Mouse (Mus musculus) neural tube, embryonic 14.5 days (tissue): ENCODE data around the gene Sf3a1. TPM values are rescaled to one million over a fixed set of nuclear protein-coding genes. Genes with fewer than 3 reads are reported as not detected.
A peak's percentile ranks its signal among the peaks of the same experiment; 100 is the strongest.

Experiments
- microRNA-seq: library from miRNA; unstranded; fragments of <30 nt; microRNA quantifications from one replicate; pipeline ENCODE4, GENCODE M21; 2016
- polyA plus RNA-seq: library from polyadenylated mRNA; unstranded; fragments of >200 nt; fragmentation: Nextera tagmentation; extraction: Ambion mirVana; gene quantifications from 2 replicates; pipeline ENCODE4 v1.2.1, GENCODE M21; 2014

Sf3a1 gene
- polyA plus RNA-seq, 1 experiment from 2014 or later: 53.0 TPM

Small RNAs within 50 kb of the gene (microRNA-seq; reads per million reads assigned to microRNA genes)
- 3.7 reads per million, percentile 5 among the genes with 10 or more reads in this experiment for gene Mir3060

Other genes with a start within 250 kb of the Sf3a1 start
- gene Slc35e4, start 245.7 kb upstream of the Sf3a1 start, polyA plus RNA-seq: 11.6 and 13.6 TPM in 2 replicates
- 15.4 and 30.9 TPM in 2 replicates for gene Tcn2, start 228.2 kb upstream of the Sf3a1 start, polyA plus RNA-seq
- 42.4 and 49.5 TPM in 2 replicates for gene Pes1, start 196.4 kb upstream of the Sf3a1 start, polyA plus RNA-seq
- gene 4930556J24Rik, start 183.6 kb upstream of the Sf3a1 start, polyA plus RNA-seq: 0.23 TPM in 1 of 2 replicates, not detected in the other
- 6.2 and 6.7 TPM in 2 replicates for gene Gal3st1, start 176.7 kb upstream of the Sf3a1 start, polyA plus RNA-seq
- not detected in 2 replicates for gene Sec14l4, start 128.9 kb upstream of the Sf3a1 start, polyA plus RNA-seq
- gene Sec14l3, start 95.5 kb upstream of the Sf3a1 start, polyA plus RNA-seq: 0.10 and 0.37 TPM in 2 replicates
- gene Mtfp1, start 64.9 kb upstream of the Sf3a1 start, polyA plus RNA-seq: 8.4 and 12.3 TPM in 2 replicates
- 3.9 and 5.0 TPM in 2 replicates for gene Sec14l2, start 36.9 kb upstream of the Sf3a1 start, polyA plus RNA-seq
- gene Rnf215, start 25.1 kb upstream of the Sf3a1 start, polyA plus RNA-seq: 51.0 and 53.3 TPM in 2 replicates
- gene Ccdc157, start 57 bp upstream of the Sf3a1 start, polyA plus RNA-seq: 5.8 and 6.7 TPM in 2 replicates
- 19.8 and 24.6 TPM in 2 replicates for gene Tbc1d10a, start 26.4 kb downstream of the Sf3a1 start, polyA plus RNA-seq
- 3.0 and 4.4 TPM in 2 replicates for gene Castor1, start 57.9 kb downstream of the Sf3a1 start, polyA plus RNA-seq
- gene Osm, start 76.1 kb downstream of the Sf3a1 start, polyA plus RNA-seq: 0.12 TPM in 1 of 2 replicates, not detected in the other
- 0.06 TPM in 1 of 2 replicates, not detected in the other for gene Lif, start 97.2 kb downstream of the Sf3a1 start, polyA plus RNA-seq